Mouse (Mus musculus): ENCODE data around the gene Me1.
"Not testable (repeated sequence)": the region's sequence is repeated elsewhere in the genome, so short reads cannot be mapped to it uniquely, and the experiment has no call there.

Gene Me1

GRCm38 (mm10) chr9:86652194-86652593, 43.6 kb downstream of the Me1 start:
- no peak for DNase-seq (ENCODE audit: low spot score)

GRCm38 (mm10) chr9:86651254-86651653, 44.5 kb downstream of the Me1 start:
- no peak for DNase-seq (ENCODE audit: low spot score)

- no peak for DNase-seq (ENCODE audit: low spot score)
These were observed 44.9 kb downstream of the Me1 start for GRCm38 (mm10) chr9:86650822-86651221.

- DNase-seq (ENCODE audit: low spot score): no peak
These were observed 47.7 kb downstream of the Me1 start for GRCm38 (mm10) chr9:86647931-86648550.

GRCm38 (mm10) chr9:86646807-86647206, 48.9 kb downstream of the Me1 start:
- DNase-seq (ENCODE audit: low spot score): no peak

- no peak for DNase-seq (ENCODE audit: low spot score)
These were observed 52.3 kb downstream of the Me1 start for GRCm38 (mm10) chr9:86643497-86643896.

GRCm38 (mm10) chr9:86638771-86639170, 57.0 kb downstream of the Me1 start:
- DNase-seq (ENCODE audit: low spot score): no peak

GRCm38 (mm10) chr9:86631153-86631552, 64.6 kb downstream of the Me1 start:
- DNase-seq (ENCODE audit: low spot score): no peak

- no peak for DNase-seq (ENCODE audit: low spot score)
These were observed 65.3 kb downstream of the Me1 start for GRCm38 (mm10) chr9:86630352-86630931.

- DNase-seq (ENCODE audit: low spot score): no peak
These were observed 66.4 kb downstream of the Me1 start for GRCm38 (mm10) chr9:86629379-86629778.

- no peak for DNase-seq (ENCODE audit: low spot score)
These were observed 67.8 kb downstream of the Me1 start for GRCm38 (mm10) chr9:86627745-86628496.

GRCm38 (mm10) chr9:86626906-86627305, 68.8 kb downstream of the Me1 start:
- DNase-seq (ENCODE audit: low spot score): no peak

GRCm38 (mm10) chr9:86624781-86625180, 71.0 kb downstream of the Me1 start:
- DNase-seq (ENCODE audit: low spot score): no peak

- DNase-seq (ENCODE audit: low spot score): no peak
These were observed 71.7 kb downstream of the Me1 start for GRCm38 (mm10) chr9:86624039-86624438.

- DNase-seq (ENCODE audit: low spot score): no peak
These were observed 73.7 kb downstream of the Me1 start for GRCm38 (mm10) chr9:86622062-86622461.

- no peak for DNase-seq (ENCODE audit: low spot score)
These were observed 76.2 kb downstream of the Me1 start for GRCm38 (mm10) chr9:86619341-86620139.

GRCm38 (mm10) chr9:86617837-86618492, 77.8 kb downstream of the Me1 start:
- DNase-seq (ENCODE audit: low spot score): no peak

GRCm38 (mm10) chr9:86615765-86616164, 80.0 kb downstream of the Me1 start:
- no peak for DNase-seq (ENCODE audit: low spot score)

- DNase-seq (ENCODE audit: low spot score): no peak
These were observed 83.7 kb downstream of the Me1 start for GRCm38 (mm10) chr9:86612091-86612490.

- no peak for DNase-seq (ENCODE audit: low spot score)
These were observed 90.0 kb downstream of the Me1 start for GRCm38 (mm10) chr9:86605776-86606175.

- DNase-seq (ENCODE audit: low spot score): no peak
These were observed 95.9 kb downstream of the Me1 start for GRCm38 (mm10) chr9:86599723-86600303.

- not testable (repeated sequence) for DNase-seq (ENCODE audit: low spot score)
These were observed 98.8 kb downstream of the Me1 start for GRCm38 (mm10) chr9:86596983-86597382.
